Mouse (Mus musculus) adrenal gland, postnatal 14 days (tissue): ENCODE results near the gene Cflar. TPM values are rescaled to one million over a fixed set of nuclear protein-coding genes. Genes with fewer than 3 reads are reported as not detected.
"Not testable (repeated sequence)": the region's sequence is repeated elsewhere in the genome, so short reads cannot be mapped to it uniquely, and the experiment has no call there.

Source experiments
- DNase-seq: peaks from one replicate; pipeline ENCODE4 v3.0.0; 2021; ENCODE audit warnings: mixed read lengths
- long read RNA-seq, 2 experiments: library from polyadenylated mRNA; stranded (forward); transcript quantifications; one replicate each; pipeline ENCODE4 v2.0.0; 2021
- total RNA-seq: library from RNA; stranded (reverse); gene quantifications from 2 replicates; pipeline ENCODE4 v1.2.3, GENCODE M21; 2021

The Cflar gene
- 110 and 121 TPM in 2 replicates for total RNA-seq
- long read RNA-seq, experiment 1, partial matches to known transcripts = 3 of 37 reads
- long read RNA-seq, experiment 1, other reads (novel, unspliced or antisense) = 26 of 37 reads
- long read RNA-seq, experiment 2, partial matches to known transcripts = 5 of 30 reads
- long read RNA-seq, experiment 2, other reads (novel, unspliced or antisense) = 17 of 30 reads

DNA sequence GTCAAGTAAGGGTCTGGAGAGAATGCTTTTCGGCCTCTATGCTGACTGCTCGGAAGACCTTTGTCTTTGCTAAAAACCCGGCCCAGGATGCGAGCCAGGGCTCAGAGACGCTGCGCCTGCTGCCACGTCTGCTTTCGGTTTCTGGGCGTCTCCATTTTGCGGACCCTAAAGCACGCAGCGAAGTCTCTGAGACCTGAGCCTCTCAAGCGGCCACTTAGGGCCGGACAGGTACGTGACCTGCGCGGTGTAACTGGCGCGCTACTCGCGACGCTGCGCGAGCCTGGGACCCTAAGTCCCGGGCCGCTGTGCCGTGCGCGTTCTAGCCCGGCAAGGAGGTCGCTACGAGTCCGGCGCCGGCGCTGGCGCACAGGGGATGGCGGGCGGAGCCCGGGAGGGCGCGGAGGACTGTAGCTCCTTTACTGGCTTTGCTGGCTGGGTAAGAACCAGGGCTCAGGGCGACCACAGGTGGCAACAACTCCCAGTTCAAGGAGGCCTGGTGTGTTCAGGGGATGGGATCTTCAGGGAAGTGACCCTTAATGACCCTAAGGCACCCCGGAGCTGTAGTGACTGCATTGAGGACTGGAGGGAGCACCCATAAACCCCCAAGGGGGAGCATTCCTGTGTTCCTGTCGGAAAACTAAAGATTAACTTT lies at the start of gene Cflar:
Gene Cflar (plus strand): TSS at position 144 of the 652 bp plus-strand sequence.
- DNase-seq = peak; percentile 81

DNA sequence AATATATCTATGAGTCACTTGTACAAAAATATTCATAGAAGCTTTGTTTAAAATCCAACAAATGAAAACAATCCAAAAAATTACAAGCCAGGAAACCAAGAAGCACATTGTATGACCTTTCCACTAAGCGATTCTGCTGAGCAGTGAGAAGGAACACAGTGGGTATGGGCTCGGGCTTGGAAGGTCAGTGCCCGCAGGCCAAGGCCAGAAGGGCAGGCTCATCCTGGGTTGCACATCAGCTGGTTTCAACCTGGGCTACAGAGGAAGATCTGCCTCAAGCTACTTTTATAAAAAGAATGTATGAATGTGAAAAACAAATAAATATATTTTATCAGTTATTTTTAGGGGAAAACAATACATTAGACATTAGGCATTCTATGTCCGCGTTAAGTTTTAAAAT lies 48.6 kb upstream of the Cflar start:
- DNase-seq = not testable (repeated sequence)

DNA sequence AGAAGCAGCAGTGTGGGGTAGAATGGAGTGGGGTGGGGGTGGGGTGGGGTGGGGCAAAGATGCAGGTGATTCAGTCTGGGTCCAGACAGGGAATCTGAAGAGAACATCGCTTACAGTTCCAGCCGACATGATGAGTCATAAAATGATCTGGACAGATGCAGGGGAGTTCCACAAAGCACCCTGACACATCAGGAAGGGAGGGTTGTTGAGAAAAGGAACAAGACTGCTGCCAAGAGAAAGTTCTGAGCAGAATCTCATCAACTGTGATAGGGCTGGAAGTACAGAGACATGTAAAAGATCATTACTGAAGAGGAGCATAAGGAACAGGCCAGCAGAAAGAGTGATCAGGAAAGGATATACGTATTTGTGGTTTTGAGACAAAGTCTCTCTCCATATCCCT lies 47.9 kb upstream of the Cflar start:
- not testable (repeated sequence) for DNase-seq

DNA sequence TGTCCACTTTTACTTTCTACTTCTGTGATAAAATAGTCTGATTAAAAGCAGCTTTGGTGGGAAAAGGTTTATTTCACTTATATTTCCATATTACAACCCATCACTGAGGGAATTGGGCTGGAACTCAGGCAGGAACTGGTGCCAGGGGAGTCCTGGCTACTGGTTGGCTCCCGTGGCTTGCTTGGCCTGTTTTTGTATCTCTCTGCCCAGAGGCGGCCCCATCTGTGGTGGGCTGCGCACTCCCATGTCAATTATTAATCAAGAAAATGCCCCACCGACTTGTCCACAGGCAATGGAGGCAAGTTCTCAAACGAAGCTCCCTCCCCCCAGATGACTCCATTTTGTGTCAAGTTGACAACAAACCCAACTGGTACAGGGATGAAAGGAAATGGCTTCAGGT lies 43.1 kb upstream of the Cflar start:
- no peak for DNase-seq

DNA sequence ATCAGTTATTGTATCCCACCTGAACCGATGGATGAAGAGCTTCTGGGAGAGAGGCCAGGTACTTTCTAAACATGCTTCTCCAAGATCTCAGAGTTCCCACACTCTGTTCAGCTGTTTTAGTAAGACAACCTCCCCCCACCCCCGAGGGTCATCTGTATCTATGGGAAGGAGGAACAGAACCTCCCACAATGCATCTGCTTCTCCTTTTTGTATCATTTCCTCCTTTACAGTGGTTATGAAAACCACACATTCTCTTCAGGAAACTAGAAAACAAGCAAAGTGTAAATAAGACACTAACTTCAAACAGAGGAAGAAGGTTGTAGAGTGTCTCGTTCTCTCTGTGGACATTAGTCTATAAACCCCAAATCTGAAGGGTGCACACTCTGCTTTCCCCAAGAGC lies 41.7 kb upstream of the Cflar start:
- DNase-seq = not testable (repeated sequence)

DNA sequence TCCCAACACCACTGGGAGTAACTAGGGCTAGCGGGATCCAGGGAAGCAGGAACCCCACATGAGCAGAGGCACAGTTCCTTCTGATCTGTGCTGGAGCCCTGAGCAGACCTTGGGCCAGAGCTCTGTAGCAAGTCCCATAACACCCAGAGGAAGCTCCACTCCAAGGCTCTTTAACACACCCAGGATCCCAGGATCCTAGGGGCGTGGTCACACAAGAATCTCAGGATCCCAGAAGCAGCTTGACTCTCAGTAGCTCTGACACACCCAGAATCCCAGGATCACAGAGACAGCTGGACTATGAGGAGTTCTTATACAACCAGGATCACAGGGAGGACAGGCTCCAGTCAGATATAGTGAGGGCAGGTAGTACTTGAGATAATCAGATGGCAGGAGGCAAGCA lies 39.2 kb upstream of the Cflar start:
- no peak for DNase-seq

DNA sequence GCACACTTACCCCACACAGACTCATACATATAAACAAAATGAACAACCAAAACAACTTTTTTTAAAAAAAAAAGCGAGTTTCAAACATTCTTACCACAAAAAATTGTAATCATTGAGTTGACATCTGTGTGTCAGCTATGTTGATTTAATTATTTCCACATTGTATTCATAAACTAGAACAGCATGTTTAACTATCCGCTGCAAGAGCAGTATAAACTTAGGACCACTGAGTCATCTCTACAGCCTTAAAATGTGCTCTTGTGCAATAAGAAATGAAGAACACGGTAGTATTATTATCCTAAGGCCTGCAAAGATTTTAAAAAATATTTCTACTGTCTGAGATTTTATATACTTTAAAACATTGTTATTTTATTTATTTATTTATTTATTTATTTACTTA lies 36.3 kb upstream of the Cflar start:
- DNase-seq = no peak

DNA sequence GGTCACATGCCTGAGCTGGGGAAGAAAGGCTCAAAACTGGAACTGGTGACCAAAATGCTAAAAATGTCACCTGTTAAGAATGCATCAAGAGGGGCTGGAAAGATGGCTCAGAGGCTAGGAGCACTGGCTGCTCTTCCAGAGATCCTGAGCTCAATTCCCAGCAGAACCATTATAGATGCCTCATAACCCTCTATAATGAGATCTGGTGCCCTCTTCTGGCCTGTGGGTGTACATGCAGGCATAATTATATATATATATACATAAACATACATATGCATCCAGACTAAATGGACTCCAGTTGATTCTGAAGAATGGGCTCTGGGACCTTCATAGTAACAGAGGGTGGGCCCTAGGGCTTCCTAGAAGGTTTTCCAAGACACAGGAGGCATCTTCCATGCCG lies 33.7 kb upstream of the Cflar start:
- DNase-seq = peak; percentile 59

DNA sequence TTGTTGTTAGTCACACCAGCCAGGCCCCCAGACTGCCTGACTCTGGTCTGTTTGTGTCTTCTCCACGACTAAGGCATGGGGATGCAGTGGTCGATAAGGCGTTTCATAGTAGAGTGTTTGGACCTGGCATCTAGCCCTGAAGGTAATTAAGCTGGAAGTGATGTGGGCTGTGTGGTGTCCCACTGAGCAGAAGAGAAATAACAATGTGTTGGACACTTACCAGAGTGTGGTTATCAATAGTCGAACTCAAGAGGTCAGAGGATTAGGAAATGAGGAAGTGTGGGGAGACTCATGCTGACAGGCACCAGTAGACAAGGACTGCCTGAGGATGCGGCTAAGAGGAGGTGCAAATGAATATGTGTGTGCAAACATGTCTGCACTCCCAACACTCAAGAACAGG lies 32.9 kb upstream of the Cflar start:
- DNase-seq = not testable (repeated sequence)

DNA sequence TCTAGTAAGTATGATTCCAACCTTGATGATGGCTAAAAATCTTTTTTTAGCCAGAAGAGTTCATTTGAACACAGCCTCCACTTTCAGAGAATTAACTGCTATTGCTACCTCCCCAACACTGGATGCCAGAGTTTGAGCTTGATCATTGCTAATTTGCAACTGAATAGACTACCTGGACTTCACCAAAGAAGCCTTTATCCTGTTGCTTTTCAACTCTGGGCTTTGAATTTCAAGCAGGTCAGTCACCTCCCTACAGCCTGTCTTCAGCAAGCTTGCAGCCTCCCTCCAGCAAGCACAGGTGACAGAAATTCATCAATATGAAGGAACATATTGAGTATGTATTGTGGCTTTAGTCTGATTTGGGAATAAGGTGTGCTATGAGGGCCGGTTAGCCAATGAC lies 21.9 kb upstream of the Cflar start:
- DNase-seq = no peak

DNA sequence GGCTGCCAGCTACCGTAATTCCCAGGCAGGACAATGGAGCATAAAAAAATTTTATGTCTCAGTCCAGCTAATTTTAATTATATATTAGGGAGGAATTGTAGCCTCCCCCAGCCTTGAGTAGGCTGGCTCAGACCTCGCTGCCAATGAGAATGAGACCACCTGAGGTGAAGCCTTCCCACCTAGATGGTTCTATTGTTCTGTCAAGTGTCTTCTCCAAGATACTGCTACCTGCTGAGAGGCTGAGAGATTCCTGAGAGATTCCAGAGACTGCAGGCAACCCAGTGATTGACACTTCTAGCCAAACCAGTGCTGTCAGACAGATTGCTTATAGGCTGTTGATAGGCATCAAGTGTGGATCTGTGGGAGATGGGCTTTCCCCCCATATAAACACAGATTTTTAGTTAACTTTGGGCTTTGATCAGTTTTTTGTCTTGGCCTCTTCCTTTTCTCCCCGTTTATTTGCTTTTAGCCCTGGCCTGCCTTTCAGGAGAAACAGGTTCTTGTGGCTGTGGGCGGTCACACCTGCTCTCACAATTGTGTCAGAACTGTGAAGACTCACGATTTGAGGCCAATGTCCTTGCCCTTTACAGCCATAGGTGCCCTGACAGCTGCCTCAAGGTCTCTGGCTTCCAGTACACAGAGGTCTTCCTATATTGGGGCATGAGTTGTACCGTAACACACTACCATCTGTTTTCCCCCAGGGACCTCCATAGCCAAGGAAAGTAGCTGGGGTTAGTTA lies 21.1 kb upstream of the Cflar start:
- DNase-seq = no peak

DNA sequence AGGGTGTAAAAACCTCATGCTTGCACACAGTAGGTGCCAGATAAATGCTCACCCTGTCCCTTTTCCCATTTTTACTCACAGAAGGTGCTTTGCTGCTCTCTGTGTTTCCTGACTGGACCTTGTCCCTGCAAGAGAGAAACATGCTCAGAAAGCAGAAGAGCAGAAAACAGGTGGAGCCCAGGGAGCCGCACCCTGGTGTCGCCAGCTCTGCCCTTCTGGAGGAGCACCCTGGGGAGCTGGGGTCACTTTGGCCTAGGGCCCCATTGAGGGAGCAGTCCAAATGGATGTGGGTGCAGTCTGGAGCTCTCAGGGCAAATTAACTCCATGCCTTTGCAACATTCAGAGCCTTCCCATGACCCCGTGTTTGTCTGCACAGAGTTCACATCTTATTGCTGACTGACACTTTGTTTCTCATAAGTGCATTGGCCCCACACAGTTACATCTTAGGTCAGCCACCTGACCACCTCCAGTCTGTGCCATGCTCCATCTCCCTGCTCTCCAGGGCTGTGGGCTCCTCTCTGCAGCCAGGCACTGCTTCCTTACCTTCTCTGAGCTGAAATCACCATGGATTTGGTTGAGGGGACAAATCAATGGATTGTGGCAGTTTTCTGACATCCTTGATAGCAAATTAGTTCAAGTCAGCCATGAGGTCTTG lies 20.3 kb upstream of the Cflar start:
- DNase-seq = peak; percentile 42

DNA sequence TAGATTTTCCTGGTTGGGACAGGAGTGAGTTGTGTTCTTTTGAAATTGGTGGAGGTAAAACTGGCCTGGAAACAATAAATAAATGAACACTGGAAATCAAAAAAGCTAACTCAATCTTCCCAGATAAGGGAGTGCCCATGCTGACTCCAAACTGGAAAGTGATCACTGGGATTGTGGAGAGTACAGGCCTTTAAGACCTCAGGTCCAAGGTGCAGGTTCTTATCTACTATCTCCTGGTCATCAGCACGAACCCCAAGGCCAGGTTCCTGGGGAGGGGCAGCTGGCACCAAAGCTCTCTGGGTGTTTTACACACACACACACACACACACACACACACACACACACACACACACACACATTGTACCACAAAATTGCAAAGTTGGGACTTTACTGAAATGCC lies 19.6 kb upstream of the Cflar start:
- DNase-seq = not testable (repeated sequence)

DNA sequence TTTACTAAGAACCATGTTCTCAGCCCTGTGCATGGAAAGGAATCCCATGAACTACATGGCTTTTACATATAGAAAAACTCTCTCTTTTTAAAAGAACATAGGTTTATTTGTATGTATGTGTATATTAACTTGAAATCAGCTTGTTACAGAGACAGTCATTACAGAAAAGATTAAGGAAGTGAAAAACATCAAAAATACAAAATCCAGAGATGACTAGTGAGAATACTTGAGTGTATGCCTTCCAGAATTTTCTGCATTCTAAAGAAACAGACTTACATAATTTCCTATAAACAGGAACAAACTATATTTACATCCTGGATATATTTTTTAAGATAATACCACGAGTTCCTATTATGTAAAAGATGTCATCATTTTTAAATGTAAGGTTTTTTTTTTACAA lies 17.6 kb upstream of the Cflar start:
- no peak for DNase-seq

DNA sequence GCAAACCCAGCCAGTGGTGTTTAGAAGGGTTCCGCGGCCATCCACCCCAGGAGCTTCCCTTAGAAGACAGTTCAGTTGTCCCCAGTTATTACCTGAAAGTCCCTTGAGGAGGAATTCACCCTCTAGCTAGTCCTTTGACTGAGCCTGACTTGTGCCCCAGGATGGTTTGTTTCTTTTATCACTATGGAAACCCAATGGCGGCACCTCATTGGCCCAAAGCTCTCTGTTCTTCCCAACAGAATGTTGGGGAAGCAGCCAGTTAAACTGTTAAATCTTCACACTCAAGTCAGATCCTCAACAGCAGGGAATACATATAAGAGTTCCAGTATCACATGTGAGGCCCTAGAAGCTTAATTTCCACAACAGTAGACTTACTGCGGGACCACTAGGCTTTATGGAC lies 15.5 kb upstream of the Cflar start, which contains the start of gene Als2cr12:
Gene Als2cr12 (minus strand): TSS at position 180 of the 400 bp plus-strand sequence.
- DNase-seq = not testable (repeated sequence)

DNA sequence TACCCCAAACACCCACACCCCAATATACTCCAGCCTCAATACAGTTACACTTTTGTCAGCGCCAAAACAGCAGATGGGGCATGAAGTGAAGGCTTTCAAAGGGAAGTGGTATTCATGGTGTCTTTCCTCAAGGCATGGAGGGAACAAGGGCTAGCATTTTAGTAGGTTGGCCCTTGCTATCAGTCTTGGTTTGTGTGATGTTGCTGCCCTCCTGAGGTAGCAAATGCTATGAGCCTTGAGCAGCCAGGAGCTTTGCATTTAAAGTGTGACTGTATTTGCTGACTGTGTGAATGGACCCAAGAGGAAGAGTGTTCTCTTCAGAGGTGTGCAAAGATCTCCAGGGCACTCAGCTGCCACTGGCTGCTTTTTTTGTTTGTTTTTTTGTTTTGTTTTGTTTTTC lies 13.7 kb upstream of the Cflar start:
- DNase-seq = not testable (repeated sequence)

DNA sequence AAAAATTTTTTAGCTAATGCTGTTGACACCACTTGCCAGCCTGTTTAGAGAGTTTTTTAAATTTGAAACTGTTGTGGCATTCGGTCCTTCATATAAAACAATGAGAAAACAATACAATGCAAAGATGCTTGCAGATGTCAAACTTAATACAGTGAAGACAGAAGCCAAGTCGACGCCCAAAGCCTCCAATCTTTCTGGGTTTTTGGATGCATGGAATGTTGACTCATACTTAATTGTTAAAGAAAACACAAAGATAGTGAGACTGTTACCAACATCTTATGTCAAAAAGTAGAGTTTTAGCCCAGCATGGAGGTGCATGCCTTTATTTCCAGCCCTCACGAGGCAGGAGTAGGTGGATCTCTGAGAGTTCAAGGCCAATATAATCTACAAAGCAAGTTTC lies 12.5 kb upstream of the Cflar start:
- no peak for DNase-seq

DNA sequence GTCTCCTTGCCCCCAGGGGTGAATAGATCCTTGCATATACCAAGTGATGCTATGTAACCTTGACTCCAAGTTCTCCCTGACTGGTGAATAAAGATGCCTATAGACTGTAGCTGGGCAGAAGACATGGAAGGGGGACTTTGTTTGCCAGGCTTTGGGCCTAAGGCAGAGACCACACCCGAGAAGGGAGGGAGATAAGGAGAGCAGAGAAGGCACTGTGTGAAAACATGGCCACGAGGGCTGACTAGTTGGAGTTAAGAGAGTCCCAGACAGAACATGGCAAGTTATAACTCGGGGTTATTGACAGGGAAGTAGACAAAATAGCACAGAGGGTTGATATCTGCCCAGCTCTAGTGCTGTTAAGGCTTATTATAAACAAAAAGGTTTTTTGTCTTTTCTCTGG lies 11.3 kb upstream of the Cflar start:
- no peak for DNase-seq

DNA sequence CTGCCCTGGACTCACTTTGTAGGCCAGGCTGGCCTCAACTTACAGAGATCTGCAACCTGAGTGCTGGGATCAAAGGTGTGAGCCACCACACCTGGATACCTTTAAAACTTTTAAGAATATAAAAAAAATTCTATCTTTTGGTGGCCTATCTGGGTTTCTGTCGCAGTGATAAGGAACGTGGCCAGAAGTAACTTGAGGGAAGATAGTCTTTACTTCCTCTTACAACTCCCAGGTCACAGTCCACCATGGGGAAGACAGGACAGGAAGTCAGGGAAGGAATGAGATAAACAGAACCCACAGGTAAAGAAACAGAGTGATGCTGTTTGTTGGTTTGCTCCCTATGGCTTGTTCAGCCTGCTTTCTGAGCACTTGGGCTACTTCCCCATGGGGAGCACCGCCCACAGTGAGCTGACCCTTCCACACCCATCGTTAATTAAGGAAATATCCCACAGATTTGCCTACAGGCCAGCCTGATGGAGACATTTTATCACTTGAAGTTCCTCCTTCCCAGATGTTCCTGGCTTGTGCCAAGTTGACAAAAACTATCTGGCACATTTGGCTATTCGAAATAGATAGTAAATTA lies 10.6 kb upstream of the Cflar start:
- not testable (repeated sequence) for DNase-seq

DNA sequence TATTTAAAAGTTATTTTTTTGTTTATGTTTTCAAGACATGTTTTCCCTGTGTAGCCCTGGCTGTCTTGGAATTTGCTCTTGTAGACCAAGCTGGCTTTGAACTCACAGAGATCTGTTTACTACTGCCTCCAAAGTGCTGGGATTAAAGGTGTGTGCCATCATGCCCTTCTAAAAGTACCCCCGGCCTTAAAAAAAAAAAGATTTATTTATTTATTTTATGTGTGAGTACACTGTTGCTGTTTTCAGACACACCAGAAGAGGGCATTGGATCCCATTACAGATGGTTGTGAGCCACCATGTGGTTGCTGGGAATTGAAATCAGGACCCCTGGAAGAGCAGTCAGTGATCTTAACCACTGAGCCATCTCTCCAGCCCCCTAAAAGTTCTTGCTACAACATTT lies 1.3 kb upstream of the Cflar start:
- DNase-seq = not testable (repeated sequence)

DNA sequence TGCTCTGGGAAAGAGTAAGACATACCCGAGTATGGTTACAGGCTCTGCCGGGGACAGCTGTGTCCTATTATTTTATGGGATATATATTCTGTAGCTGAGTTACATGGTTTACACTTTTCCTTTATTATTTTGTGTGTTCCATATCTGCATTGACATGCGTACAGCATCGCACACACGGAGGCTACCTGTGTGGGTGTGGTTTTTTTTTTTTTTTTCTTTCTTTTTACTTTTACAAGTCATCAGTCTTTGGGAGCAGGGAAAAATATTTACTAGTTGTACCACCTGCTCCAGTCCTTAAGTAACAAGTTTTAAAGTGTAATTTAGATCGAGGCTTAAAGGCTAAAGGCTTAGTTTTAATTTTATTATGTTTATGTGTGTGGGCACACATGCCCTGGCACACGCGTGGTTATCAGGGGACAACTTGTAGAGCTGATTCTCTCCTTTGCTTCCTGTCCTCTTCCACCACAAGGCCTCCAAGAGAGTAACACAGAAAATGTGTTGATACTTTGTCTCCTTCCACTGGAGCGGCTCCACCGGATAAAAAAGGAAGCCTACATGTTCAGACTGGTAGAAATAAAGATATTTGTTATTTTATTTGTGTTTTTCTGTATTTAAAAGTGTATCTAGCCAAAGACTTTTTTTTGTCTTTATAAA lies 470 bp upstream of the Cflar start:
- DNase-seq = peak; percentile 34
